Mouse (Mus musculus) c-Kit-positive CD71-positive TER-119-positive erythroid progenitor cells, embryonic 14.5 days (primary cell): ENCODE results near the gene Nr3c2.

Source experiments
- DNase-seq: peaks from one replicate; pipeline ENCODE4 v3.0.0-alpha.2; 2013; ENCODE audit warnings: low spot score

Nr3c2 gene

GRCm38 (mm10) chr8:77055492-77056021 is 156.3 kb downstream of the Nr3c2 start:
- no peak for DNase-seq

- DNase-seq, result no peak
These were observed 157.6 kb downstream of the Nr3c2 start for GRCm38 (mm10) chr8:77056853-77057252.

GRCm38 (mm10) chr8:77082687-77083086 is 183.4 kb downstream of the Nr3c2 start:
- no peak for DNase-seq

GRCm38 (mm10) chr8:77086036-77086435 is 186.8 kb downstream of the Nr3c2 start:
- no peak for DNase-seq

GRCm38 (mm10) chr8:77096721-77097120 is 197.5 kb downstream of the Nr3c2 start:
- no peak for DNase-seq

GRCm38 (mm10) chr8:77098101-77098500 is 198.9 kb downstream of the Nr3c2 start:
- no peak for DNase-seq

GRCm38 (mm10) chr8:77100370-77100769 is 201.1 kb downstream of the Nr3c2 start:
- DNase-seq, result no peak

- DNase-seq, result no peak
These were observed 203.6 kb downstream of the Nr3c2 start for GRCm38 (mm10) chr8:77102879-77103278.

- no peak for DNase-seq
These were observed 213.5 kb downstream of the Nr3c2 start for GRCm38 (mm10) chr8:77112719-77113118.

- no peak for DNase-seq
These were observed 215.5 kb downstream of the Nr3c2 start for GRCm38 (mm10) chr8:77114769-77115168.

GRCm38 (mm10) chr8:77116419-77117079 is 217.3 kb downstream of the Nr3c2 start:
- no peak for DNase-seq

GRCm38 (mm10) chr8:77120810-77121570 is 221.7 kb downstream of the Nr3c2 start:
- DNase-seq, result no peak

- DNase-seq, result no peak
These were observed 222.3 kb downstream of the Nr3c2 start for GRCm38 (mm10) chr8:77121571-77121890.

GRCm38 (mm10) chr8:77122300-77122699 is 223.1 kb downstream of the Nr3c2 start:
- DNase-seq, result no peak

GRCm38 (mm10) chr8:77125777-77126176 is 226.5 kb downstream of the Nr3c2 start:
- DNase-seq, result no peak

- DNase-seq, result no peak
These were observed 228.8 kb downstream of the Nr3c2 start for GRCm38 (mm10) chr8:77128006-77128405.

- no peak for DNase-seq
These were observed 233.8 kb downstream of the Nr3c2 start for GRCm38 (mm10) chr8:77132903-77133637.

GRCm38 (mm10) chr8:77133797-77134385 is 234.6 kb downstream of the Nr3c2 start:
- no peak for DNase-seq

GRCm38 (mm10) chr8:77145285-77145684 is 246.0 kb downstream of the Nr3c2 start:
- DNase-seq, result no peak

GRCm38 (mm10) chr8:77154496-77154895 is 255.3 kb downstream of the Nr3c2 start:
- DNase-seq, result peak; percentile 20

- no peak for DNase-seq
These were observed 270.1 kb downstream of the Nr3c2 start for GRCm38 (mm10) chr8:77169320-77169719.

GRCm38 (mm10) chr8:77169757-77170438 is 270.7 kb downstream of the Nr3c2 start:
- no peak for DNase-seq
